Mouse (Mus musculus) naive thymus-derived CD4-positive, alpha-beta T cell, adult 2 months (primary cell): ENCODE measurements around the gene Lingo4.

Experiments used
- DNase-seq: peaks from one replicate; pipeline ENCODE4 v3.0.0-alpha.2; 2011; ENCODE audit warnings: low read depth

The Lingo4 gene

DNA sequence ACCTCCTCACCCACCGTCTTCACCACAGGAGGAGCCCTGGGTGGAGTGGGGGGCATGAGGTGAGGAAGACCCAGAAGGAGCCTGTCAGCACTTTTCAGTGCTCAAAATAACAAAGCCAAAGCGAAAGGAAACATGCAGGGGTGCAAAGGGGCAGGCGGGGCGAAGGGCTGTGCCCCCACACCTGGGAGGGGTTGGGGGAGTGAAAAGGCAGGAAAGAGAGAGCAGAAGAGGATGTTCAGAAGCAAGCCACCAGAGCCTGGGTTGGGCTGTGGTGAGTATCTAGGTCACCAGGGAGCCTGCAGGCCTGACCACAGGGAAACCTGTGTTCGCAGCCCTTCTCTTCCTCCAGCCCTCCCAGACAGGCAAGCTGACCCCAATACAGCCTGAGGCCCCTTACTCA lies 10.3 kb upstream of the Lingo4 start:
- peak; percentile 35 for DNase-seq

DNA sequence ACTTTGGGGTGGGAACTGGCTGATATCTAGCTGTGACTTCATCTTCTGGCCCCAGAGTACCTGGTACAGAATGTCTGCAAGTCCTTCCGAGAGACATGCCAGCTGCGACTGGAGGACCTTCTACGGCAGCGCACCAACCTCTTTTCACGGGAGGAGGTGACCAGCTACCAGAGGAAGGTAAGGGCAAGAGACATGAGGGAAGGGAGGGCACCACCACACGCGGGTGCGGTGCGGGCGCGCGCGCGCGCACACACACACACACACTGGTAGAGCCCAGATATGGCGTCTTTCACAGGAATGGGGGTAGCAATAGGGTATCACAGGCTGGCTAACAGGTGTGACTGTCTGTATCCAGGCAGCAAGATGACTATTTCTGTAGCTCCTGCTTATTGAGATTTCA lies 8.9 kb upstream of the Lingo4 start:
- DNase-seq, result no peak

DNA sequence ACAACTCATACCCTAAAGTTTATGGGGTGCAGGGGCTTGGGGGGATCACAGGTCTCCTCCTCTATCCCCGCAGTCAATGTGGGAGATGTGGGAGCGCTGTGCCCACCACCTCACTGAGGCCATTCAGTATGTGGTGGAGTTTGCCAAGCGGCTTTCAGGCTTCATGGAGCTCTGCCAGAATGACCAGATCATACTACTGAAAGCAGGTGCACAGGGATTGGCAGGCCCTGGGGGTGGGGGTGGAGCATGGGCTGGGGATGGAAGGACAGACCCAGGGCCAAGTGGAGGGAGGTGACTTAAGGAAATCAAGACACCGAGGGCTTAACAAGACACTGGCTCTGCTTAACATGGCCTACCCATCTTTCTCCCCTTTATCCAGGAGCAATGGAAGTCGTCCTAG lies 7.3 kb upstream of the Lingo4 start:
- no peak for DNase-seq

DNA sequence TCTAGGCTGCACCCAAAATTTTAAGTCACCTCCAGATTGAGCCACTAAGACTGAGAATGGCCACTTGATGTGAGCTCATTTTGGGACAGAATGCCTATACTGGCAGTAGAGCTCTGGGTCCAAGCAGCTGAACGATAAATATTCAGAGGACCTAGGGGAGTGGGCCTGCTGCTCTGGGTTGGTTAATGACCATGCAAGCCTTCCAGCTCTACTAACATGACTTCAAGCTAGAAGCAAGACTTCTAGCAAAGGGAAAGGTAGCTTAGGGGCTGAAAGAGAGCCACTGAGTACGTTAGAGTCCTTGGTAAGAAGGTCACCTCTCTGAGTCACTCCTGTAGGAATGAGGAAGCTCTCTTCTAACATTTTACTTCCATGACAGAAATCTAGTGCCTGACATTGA lies 6.2 kb upstream of the Lingo4 start:
- no peak for DNase-seq

DNA sequence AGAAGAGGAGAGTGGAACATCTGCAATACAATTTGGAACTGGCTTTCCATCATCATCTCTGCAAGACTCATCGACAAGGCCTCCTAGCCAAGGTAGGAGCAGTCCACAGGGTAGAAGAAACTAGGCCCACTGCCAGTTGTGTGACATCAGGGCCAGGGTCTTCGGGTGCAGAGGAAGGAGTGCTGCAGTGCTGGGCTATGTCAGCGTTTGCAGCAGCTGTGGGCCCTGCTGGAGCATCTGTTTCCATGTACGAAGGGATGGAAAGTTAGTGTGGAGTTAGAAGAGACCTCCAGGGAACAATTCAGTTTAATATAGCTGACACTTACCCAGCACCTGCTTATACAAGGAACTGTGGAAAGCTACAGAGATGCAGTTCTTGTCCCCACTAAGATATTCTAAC lies 5.3 kb upstream of the Lingo4 start:
- no peak for DNase-seq

DNA sequence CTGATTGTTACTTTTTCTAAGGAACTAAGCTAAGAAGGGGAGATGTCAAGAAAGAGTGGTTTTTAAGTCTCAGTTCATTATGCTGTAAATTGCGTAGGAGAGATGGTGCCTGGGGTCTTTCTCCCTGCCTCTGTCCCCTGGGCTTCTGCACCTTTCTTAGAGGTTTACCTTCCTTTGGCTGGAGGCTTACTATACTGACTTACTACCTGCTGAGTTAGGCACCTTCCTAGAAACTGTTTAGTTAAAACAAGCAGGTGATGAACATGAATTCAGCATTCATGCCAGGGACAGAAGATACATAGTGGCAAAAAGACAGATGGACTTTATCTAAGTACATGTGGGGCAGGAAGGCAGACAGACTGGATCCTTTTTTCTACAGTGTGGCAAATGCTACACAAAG lies 2.0 kb upstream of the Lingo4 start:
- no peak for DNase-seq

DNA sequence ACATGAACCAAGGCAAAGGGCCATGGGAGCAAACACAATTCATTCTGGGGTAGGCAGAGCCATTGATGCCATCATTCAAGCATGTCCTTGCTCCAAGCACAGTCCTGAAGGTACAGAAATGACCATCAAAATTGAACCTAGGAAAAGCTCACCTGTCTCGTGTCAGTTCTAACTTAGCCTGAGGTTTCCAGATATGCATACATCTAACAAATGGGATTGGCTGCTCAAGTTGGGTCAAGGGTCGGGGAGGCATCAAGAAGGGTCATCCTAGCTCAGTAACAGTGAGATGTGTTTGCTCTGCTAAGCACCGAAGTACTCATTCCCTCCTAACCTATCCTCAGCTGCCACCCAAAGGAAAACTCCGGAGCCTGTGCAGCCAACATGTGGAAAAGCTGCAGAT lies 1.5 kb upstream of the Lingo4 start:
- DNase-seq, result no peak

DNA sequence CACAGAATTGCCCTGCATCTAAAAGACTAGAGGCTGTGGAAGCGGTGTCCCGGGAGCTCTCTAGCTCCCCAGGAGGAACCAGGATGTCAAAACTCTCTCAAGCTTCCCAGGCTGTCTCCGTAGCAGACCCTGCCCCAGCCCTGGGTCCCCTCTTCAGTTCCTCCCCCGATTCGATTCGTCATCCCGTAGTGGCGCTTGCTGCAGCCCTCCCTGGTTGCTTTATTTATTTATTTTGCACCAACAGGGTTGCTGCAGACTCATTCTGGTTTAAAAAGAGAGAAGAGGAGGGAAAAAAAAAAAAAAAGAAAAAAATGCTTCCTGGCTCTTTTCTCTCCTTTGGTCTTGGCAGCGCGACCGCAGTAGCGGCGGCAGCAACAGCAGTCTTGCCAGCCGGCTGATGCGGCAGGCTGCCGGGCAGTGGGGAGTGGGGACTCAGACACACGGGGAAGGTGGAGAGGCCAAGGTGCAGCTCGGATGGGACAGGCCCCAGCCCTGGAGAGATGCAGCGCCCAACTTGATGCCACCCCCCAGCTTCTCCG lies 695 bp downstream of the Lingo4 start:
- DNase-seq, result no peak

DNA sequence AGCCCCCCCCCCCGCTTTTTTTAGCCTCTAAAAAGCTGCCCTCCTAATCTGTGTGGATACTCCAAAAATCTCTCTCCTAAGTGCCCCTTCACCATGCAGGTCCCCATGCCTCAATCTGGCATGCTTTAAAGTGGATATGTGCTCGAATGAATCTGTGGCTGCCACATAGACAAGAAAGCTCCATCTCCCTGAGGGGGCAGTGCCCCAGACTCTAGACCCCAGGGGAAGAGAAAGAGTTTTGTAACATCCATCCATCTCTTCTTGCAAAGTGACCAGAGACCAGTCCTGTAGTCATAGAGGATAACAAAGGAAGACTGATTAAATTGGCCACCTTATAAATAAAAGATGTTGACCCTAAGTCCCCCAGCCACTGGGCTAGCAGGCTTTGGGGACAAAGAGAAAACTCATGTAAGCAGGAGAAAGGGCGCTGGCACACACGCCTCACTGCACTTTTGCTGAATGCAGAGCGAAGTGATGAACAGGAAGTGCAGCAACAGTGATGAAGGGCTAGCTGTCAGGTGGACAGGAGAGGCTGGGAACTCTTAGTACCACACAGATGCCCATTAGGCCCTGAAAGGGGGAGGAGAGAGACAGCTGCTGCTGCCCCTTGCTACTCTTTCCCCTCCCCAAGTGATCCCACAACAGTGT lies 1.5 kb downstream of the Lingo4 start:
- DNase-seq, result no peak

DNA sequence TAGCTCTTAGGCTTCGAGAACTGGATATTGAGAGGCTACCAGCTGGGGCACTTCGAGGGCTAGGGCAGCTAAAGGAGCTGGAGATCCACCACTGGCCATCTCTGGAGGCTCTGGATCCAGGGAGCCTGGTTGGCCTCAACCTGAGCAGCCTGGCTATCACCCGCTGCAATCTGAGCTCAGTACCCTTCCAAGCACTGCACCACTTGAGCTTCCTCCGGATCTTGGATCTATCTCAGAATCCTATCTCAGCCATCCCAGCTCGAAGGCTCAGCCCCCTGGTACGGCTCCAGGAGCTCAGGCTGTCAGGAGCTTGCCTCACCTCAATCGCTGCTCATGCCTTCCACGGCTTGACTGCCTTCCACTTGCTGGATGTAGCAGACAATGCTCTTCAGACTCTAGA lies 4.1 kb downstream of the Lingo4 start:
- DNase-seq, result no peak

DNA sequence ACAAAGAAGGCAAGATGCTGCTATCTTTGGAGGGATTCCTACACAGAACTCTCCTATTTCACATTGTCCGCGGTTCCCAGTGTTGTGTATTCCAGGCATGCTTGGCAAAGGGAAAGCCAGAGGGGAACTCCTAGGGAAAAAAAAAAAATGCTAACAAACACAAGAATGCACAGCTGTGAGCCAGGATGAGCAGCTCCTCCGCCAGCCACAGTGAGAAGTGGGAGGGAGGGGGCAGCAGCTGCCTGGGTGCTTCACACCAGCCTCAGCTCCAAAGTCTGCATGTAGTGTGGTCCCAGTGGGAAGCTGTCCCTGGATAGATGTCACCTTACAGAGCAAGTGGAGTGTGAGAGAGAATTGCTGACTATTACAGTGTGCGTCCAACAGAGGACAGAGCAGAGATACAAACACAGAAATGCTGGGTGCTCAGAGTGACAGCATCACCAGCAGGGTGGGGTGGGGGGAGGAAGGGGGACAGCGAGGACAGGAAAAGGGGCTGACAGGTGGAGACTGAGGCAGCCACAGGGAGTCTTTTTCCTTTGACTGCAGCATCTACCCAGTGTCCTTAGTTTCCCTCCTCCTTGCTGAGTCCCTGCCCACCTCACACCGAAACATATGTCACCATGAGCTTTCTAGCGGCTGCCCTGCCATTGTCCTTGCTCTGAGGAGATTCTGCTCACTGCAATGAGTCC lies 6.2 kb downstream of the Lingo4 start:
- no peak for DNase-seq

DNA sequence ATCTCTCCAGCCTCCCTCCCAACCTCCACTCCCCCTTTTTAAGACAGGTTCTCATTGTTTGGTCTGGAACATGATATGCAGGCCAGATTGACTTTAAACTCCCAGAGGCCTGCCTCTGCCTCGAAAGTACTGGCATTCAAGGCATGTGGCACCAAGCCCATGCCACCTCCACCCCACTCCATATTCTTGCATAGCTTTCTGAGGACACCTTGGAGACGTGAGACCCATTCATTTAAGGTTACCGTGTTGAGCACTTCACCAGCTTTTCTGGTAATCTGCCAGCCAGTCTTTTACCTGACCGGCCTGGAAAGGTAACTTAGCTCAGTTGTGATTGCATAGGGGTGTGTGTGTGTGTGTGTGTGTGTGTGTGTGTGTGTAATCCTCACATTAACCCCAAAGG lies 7.2 kb downstream of the Lingo4 start:
- no peak for DNase-seq

DNA sequence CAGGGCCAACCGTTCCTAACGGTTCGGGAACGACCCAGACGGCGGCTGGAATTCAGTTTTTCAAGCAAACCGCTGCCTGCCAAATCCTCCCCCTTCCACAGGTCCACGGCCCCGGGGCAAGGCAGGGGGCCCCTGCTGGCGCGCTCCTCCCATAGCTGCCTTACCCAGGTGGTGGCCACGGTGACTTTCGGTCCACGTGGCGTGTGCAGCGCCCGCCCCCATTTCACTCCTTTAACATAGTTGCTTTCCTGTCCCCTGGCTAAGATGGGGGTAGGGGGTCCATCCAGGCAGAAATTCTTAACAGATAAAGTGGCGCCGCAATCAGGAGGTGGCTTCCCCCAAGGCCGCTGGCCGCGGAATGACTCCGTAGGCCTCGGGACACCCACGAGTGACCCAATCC lies 14.2 kb downstream of the Lingo4 start:
- no peak for DNase-seq

DNA sequence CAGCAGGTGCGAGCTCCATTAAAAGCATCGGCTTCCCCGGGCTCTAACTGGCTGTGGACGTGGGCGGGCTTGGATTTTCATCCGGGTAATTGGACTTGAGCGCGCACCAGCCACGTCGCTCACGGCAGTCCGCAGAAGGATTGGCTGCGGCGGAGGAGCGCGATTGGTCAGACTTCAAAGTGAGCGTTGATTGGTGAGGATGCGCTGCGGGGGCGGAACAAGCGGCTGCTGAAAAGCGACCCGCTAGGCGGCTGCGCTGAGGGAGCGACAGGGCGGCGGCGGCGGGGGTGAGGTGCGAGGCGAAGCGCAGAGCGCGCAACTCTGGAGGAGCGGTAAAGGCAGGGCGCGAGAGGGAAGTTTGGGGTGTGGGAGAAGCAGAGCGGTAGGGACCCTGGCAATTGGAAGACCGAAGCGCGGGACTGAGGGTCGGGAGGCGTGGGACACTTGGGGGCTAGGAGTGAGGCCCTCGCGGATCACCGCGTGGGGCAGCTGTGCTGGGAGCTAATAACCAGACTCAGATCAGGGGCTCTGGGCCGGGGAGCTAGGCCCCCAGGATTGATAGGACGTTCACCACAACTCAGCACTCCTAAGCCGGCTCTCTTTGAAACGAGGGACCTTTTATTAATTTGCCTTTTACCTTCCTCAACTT lies 14.8 kb downstream of the Lingo4 start, which contains the start of gene Tdrkh:
TSS of gene Tdrkh (plus strand) at position 243 of the 649 bp plus-strand sequence.
- peak; percentile 97 for DNase-seq

DNA sequence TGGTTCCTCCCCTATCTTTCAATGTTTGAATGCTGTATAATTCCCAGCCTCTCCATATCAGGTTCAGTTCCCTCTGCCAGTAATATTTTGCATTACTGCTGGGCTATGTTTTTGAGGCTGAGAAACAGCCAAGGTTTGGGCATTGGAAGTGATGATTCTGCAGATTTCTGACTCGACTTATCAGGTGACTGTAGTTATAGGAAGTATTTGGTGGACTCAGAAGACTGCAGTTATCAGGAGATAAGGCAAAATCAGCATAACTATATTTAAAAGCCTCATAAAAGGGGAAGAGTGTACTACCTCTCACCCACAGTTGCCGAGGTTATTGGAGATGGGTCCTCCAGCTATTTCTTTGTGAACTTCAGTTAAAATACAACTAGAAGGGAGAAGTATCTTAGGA lies 32.7 kb downstream of the Lingo4 start:
- no peak for DNase-seq

DNA sequence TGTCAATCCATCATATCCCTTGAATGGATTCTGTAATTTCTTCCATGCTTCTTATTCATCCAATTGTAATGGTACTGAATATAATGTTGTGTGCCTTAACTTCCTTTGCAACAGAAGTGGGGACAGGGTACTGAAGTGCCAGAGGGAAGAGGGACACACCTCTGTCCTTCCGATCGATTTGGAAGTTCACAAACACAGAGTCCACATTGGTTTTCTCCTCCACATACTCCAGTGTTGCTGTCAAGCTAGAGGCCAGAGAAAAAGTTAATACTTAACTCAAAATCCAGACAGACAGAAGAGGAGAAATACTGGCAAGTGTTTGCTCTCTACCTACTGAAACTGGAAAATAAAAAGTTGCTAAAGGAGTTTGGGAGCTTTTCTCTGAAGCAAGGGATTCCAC lies 36.0 kb downstream of the Lingo4 start:
- no peak for DNase-seq

DNA sequence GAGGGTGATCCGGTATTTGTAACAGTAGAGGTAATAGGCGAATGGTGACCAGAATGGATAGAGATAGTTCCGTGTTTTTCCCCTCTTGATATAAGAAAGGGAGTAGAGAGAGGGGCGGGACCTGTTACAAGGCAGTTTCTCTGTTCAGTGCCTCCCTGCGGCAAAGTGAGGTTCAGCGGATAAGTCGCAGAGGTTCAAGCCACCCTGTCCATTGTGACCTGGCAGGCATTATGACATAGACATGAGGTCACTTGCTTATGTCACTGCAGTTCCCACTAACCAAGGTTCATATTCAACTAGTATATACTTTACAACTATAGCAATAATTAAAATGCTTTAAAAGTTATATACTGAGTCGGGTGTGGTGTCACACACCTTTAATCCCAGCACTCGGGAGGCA lies 38.1 kb downstream of the Lingo4 start:
- no peak for DNase-seq

DNA sequence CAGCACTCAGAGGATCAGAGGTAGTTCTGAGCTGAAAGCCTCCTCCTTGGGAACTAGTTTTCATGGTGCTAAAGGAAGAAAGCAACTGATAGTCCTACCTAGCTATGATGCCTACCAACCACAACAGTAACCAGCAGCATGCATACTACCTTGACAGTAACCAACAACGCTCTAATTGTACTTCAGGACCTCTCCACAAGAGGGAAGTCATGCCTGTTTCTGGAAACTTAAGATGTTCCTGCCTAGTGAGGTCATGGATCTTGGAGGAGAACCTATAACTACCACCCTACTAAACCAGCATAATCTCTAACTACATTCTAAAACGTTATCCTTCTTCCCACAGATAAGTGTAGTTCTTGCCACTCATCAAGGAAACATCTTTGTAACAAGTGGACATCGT lies 42.9 kb downstream of the Lingo4 start:
- DNase-seq, result peak; percentile 49

DNA sequence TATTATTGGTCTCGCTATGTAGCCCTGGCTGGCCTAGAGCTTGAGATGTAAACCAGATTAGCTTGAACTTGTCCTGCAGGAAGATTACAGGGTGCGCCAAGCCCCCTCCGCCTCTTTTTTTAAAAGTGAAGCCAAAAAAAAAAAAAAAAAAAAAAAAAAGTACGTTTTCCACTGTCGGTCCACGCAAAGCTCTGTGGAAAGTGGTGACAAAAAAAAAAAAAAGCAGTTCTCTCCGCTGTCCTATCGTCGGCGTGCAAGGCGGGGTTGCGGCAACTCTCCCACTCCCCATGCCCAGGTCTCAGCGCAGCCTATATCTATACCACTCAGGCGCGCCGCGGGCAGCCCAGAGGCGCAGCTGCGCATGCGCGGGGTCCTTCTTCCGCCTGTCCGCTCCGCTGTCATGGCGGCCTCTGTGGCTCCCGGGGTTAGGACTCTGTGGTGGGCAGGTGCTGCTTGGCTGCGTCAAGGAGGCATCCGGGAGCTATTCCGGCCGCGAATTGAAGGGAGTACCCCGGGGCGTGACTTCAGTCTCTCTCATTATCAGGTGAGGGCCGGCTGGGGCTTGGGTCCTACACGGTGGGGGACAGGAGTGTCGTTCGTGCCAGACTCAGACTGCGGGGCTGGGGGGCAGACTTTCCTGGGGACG lies 44.8 kb downstream of the Lingo4 start, which contains the start of gene Mrpl9:
TSS of gene Mrpl9 (plus strand) at position 368 of the 646 bp plus-strand sequence.
- DNase-seq, result peak; percentile 97

DNA sequence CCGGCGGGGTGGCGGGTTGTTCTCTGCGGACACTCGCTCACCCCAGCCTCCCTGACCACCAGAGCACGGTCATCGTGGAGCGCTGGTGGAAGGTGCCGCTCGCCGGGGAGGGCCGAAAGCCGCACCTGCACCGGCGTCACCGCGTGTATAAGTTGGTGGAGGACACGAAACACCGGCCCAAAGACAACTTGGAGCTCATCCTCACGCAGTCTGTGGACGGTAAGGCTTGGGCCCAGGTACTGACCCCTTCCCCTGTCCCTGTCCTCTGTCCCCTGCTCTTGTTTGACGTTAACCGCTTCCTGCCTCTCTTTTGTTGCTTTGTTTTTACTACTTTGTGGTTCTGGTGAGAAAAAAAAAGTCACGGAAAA lies 45.3 kb downstream of the Lingo4 start, which contains the start of gene Oaz3:
TSS of gene Oaz3 (minus strand) at position 319 of the 368 bp plus-strand sequence.
- peak; percentile 69 for DNase-seq

DNA sequence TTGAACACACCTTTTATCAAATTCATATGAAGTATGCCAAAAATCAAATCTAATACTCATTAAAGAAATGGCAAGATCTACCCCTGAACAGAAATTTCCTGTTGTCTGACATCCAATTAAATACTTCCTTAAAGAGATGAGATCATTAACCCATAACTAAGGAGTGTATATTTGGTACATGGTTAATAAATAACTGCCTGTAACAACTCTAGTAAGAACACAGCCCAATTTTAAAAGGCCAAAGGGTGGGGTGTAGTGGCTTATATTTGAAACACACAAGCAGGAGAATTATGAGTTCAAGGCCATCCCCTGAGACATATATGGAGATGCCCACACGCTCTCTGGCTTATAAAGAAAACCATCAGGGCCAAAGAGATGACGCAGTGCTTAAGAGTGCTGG lies 51.1 kb downstream of the Lingo4 start:
- no peak for DNase-seq
